Mouse (Mus musculus) layer of hippocampus, adult 8-10 months (tissue): ENCODE results near the gene Rbm17. TPM values are rescaled to one million over a fixed set of nuclear protein-coding genes. Genes with fewer than 3 reads are reported as not detected.

ENCODE experiments used
- DNase-seq, 2 experiments: peaks; one replicate each; pipeline ENCODE4 v3.0.0; 2022; ENCODE audit warnings: low spot score in 2 of 2
- total RNA-seq, 4 experiments: library from RNA; stranded (reverse); gene quantifications; 2 replicates each; pipeline ENCODE4 v1.2.4; 2022

The Rbm17 gene
- total RNA-seq, 4 experiments from 2014 or later, result 77.7 to 95.8 (median 87.4) TPM

DNA sequence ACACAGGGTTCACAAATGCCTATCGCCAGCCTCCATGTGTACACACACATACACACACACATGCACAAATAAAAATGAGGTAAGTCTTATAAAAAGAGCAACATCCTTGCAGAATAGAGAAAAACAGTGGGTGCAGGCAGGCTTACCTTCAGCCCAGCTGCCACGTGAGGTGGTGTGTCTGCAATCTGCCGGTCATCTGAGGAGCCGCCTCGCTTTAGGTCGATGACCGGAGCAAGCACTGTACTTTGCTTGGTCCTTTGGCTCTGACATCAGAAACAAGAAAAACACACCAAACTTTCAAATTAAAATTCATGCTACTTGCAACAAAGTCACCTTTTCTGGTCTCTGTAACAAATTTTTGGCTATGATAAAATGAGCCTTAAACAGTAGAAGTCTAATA is 6.0 kb downstream of the Rbm17 start:
- no peak for DNase-seq

DNA sequence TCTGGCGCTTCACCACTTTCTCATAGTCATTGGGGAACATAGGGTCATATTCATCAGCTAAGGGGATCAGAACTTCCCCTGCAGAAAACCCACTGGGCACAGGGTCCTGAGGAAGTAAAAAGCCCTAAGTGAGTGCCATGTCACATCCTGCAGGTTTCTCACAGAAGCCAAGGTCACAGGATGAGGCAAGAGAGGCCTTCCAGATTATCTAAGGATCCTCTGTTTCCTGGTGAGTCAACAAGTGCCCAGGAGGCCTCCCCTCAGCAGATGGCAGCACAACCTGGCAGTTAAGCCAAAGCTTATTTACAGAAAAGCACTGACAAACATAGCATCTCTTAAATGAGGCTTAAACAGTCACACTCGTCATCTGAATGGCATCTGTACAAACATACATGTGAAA is 7.3 kb downstream of the Rbm17 start:
- no peak for DNase-seq

DNA sequence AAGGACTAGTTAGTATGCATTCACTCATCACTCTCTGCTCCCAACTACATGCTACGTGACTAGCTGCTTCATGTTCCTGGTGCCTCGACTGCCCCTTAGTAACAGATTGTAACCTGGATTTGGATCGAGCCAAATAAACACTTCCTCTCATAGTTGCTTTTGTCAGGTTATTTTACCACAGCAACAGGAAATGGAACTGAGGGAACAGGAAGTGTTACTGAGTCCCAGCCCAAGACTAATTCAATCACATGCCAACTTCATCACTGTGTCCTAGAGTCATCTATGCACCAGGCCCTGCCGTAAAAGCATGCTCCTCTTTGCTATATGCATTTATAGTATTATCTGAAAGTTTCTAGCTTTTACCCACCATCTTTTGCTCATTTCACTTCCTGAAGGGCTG is 16.0 kb downstream of the Rbm17 start:
- no peak for DNase-seq

DNA sequence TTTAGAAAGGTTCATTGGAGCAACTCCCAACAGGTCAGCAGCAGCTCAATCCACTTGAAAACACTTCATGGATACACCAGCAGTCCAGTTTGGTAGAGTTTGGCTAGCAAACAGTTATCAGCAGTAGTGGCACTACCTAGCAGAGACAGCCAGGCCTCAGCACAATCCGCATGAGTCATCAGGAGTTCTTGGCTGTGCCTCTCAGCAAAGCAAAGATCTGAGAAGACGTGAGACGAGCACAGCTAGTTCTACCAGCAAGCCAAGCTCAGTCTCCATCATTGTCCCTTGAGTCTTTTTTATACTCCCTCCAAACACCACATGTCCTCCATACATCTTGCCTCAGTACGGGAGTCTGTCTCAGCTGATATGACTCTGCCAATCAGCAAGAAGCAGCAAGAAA is 24.6 kb downstream of the Rbm17 start:
- DNase-seq, result no peak

DNA sequence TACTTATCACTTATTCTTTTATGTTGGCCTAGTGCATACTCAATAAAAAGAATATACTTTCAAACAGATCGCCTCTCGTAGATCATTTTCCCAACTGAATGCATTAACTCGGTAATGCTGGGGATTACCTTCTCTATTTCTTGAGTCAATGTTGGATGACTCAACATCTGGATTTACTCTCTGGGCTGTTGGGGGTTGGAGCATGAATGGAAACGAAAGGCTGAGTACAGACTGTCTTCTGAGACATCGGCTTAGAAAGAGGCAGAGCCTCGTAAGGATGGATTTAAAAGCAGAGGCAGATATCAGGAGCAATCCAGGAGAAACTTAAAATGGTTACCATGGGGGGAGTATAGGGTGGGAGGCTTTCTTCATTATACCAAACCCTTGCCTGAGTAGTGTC is 25.8 kb downstream of the Rbm17 start:
- DNase-seq, result no peak

DNA sequence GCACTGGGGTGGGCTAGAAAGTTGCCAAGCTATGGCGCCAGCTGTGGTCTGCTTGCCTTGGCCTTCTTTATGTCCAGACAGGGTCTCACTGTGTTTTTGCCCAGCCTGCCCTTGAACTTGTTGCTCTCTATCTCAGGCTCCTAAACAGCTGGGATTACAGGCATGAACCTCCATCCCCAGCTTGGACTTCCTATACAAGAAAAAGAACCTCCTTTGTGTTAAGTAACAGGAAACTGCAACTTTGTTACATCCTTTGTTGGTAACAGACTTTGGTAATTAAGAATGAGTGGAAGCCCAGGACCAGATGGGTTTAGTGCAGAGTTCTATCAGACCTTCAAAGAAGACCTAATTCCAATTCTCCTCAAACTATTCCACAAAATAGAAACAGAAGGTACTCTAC is 30.3 kb downstream of the Rbm17 start:
- no peak for DNase-seq

DNA sequence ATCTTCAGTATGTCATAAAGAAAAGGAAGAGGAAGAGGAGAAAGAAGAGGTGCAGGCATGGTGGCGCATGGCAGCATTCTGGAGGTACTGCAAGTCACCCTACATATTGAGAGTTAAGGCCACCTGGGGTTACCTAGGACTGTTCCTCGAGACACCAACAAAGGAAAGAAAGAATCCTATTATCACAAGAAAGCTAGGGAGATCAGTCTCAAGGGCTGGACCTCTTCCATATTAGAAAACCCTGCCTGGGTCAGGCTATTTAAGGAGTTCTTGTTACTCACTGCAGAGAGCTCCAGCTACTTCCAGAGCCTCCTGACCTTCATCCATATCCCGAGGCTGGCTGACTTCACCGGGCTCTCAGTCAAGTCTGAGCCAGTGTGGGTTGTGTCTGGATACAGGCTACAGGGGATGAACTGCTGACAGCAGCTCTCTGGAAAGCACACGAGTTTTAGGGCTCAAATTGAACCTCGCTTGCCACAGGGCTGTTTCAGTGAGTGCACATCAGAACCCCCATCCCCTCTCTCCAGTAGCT is 32.9 kb downstream of the Rbm17 start:
- DNase-seq, result no peak

DNA sequence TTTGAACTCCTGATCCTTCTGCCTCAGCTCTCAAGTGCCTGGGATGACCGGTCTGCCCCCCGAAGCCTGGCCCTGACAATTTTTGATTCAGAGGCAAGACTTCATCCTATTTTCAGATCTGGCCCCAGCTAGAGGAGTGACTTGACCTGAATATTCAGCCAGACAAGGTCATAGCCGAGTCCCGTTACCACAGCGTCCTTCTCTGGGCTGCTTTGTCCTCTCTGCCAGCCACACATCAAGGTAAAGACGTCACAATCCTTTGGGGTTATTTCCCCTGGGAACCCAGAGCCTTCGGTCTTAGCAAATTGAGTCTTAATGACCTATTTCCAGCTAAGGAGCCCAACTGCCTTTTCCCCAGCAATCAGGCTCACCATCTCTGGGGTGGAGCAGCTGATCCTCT is 35.5 kb downstream of the Rbm17 start:
- DNase-seq, result no peak

DNA sequence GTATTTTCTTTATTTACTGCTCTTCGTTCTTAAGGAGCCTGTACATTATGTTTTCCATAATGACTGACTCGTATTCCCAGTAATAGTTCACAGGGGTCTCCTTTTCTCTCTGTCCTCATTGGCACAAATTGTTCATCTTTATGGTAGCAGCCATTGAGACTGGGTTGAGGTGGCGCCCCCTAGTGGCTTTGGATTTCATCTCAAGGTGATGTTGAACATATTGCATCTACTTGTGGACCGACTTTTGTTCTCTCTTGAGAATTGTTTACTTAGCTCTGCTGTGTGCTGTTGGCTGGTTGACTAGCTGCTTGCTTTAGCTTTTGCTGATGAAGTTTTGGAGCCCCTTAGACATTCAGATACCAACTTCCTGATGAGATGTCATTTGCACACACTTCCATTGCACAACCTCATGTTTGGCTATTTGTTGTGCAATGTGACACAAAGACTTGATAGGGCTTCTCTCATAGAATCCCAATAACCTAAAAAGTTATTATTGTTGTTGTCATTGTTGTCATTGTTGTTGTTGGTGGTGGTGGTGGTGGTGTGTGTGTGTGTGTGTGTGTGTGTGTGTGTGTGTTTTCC is 36.1 kb downstream of the Rbm17 start:
- no peak for DNase-seq

DNA sequence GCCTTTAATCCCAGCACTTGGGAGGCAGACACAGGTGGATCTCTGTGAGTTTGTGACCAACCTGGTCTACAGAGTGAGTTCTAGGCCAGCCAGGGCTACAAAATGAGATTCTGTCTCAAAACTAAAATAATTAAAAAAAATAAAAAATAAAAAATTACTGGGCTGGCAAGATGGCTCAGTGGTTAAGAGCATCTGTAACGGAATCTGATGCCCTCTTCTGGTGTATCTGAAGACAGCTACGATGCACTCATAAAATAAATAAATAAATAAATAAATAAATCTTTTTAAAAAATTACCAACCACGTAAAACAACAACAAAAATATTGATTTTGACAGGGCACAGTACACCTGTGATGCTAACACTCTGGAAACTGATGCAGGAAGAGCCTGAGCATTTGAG is 37.1 kb downstream of the Rbm17 start:
- no peak for DNase-seq

DNA sequence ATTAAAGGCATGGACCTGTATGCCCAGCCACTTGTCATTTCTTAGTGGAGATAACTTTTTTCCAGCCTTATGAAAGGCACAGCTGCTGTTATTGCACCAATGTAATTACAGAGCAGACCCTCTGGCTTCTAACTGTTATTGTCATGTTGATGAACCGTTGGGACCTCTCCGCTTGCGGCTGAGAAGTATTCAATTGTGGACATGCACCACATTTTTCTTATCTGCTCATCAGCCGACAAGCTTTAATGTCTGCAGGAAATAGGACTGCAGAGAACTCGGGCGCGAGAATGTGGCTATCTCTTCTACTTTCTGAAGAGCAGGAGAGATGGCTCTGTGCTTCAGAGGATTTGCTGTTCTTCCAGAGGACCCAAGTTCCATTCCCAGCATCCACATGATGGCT is 37.7 kb downstream of the Rbm17 start:
- DNase-seq, result no peak

DNA sequence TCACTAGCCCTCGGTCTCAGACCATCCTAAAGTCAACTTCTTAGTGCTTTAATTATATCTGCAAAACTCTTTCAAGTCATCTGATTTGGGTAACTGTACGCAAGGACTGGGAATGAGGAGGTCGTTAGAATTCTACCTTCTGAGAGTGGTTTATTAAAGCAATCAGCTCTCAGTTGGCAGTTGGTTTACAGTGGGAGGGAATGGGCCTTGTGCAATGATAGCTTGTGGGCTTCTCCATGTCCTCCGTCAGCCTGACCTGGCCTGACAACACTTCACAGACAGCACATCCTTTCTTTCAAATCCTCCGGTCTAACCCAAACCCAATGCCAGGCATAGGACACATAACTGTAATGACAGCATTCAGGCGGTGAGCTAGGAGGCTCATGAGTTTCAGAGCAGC is 39.2 kb downstream of the Rbm17 start:
- DNase-seq, result no peak

DNA sequence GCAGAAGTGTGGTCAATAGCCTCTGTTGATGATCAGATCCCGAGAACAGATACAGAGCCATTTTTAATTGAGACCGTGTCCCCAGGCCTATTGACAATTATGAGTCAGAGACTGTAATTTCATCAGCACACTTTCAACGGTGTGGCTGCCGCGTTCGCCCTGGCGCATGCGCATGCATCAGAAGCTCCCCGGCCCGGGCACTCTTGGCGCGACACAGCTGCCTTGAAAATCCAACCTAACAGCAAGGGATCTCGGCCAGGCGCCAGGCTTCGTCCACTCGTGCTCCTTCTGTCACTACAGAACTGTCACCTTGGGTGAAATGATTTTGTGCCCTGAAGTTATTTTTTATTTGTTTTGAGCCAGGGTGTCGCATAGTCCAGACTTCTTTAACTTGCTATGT is 40.7 kb downstream of the Rbm17 start:
- no peak for DNase-seq

DNA sequence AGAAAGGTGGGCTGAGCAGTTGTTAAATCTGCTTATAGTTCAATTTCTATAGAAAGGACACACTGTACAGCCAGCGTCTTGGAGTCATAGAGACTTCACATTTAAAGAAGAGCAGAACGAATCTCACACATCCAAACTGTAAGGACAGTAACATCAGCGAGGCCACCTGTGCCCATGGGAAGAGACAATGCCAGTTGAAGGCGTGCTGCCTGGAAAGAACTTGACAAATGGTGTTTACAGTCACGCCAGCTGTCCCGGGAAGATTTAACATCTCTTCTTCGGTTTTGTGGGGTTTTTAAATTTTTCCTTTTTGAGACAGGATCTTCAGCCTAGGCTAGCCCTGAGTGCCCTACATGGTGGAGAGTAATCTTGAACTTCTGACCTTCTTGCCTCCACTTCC is 45.3 kb downstream of the Rbm17 start:
- DNase-seq, result peak; percentile 27 to 45

DNA sequence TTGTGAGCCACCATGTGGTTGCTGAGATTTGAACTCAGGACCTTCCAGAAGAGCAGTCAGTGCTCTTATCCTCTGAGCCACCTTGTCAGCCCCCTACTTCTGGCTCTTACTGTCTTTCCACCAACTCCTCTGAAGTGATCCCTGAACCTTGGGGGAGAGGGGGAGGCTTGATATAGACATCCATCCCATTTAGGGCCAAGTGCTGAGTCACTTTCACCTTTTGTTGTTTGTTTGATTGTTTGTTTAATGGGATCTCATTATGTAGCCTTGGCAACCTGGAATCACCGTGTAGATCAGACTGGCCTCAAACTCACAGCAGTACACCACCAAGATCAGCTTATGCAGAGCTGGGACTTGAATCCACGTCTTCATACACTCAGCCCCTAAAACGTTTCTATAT is 46.7 kb downstream of the Rbm17 start:
- no peak for DNase-seq

DNA sequence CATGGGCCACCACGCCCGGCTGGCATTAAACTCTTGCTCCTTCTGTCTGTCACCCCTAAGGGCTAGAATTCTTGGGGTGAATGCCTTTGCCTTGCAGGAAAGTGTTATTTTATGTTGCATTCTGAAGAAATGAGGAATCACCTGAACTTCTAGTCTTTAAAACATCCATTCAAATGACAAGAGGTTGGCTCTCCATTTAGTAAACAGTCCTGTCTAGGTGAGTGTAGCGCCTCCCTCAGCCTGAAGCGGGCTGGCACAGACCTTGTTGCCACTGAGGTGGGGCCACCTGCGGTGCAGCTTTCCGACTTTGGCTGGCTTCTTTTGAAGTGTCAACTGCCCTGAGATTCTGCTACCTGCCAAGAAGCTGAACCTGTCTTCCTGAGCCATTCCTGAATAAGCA is 48.6 kb downstream of the Rbm17 start:
- no peak for DNase-seq

DNA sequence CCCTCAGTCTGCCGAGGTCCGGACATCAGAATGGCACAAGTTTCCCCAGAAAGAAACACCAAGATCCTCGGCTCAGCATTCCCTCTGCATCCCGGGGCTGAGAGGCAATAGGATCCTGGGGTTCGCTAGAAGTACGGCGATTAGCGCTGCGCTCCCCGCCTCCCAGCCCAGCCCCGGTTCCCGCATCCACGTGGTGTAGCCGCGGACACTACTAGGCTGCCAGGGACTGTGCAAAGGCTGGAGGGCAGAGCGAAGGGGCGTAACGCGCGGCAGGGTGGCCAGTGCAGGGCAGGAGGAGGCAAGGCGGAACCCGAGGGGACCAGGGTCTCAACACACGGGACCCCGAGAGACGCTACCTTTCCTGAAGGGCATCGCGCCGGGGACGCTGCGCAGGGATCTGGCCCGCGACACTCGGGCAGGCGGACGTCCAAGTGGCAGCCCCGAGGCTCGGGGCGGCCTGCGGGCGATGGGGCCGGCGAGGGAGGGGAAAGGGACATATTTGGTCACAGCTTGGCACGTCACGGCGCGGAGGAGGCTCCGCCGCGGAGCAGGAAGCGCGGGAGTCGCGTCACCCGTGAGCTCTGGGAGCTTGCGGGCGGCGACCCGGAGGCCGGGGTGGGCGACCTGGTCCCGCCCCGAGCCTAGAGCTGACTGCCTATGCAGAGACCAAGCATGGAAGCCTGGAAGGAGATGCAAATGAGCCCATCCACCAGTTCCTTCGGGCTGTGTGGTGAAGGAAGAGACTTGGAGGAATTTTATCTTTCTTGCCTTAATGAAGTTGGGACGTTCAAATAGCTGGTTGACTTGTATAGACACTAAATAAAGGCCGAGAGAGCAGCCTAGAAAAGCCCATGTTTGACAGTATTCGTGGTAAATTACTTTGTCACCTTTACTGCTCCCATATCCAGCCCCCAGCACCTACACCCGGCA is 50.2 kb downstream of the Rbm17 start, which contains the start of gene Pfkfb3:
Gene Pfkfb3, minus strand, starts transcription at position 607 of the 930 bp plus-strand sequence.
- peak; percentile 50 to 57 for DNase-seq

DNA sequence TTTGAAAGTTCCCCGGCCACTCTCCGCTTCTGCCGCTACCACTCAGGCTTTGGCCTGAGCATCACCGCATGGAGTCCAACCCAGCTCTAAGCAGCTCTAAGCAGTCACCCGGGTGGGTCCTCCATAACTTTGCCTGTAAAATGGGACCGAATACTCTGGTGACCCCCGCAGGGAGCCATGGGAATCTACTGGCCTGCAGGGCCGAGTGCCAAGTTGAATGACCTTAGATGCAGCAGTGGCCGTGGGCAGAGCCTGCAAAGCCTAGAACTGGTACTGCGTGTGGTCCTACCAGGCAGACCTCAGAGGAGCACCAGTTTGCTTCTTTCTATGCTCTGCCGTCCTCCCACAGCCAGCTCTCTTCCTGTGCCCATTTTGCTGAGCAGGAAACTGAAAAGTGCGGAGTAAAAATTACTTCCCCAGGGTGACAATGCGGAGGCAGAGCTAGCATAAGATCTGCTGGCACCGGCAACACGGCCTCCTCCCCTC is 50.9 kb downstream of the Rbm17 start:
- DNase-seq, result no peak

DNA sequence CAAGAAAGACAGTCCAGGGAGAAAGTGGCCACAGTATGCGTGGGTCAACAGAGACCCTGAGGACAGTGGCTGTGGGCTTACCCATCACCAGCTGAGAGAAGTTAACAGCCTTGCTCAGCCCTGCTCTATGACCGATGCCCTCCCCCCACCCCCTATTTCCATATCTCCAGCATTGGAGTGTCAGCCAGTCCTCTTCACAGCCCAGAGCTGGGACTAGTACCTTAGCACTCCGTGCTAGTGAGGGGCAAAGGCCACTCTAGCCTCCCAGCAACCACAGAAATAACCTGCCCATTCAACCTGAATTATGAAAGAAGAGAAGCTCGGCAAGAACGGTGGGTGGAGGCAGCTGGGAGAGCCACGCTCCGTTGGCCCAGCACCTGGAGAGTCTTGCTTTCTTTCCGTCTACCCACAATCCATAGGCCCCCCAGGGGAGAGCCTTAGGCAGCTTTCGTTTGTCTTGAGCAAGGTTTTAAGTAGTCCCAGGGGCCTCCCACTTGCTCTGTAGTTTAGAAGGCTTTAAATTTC is 51.6 kb downstream of the Rbm17 start:
- DNase-seq, result no peak

DNA sequence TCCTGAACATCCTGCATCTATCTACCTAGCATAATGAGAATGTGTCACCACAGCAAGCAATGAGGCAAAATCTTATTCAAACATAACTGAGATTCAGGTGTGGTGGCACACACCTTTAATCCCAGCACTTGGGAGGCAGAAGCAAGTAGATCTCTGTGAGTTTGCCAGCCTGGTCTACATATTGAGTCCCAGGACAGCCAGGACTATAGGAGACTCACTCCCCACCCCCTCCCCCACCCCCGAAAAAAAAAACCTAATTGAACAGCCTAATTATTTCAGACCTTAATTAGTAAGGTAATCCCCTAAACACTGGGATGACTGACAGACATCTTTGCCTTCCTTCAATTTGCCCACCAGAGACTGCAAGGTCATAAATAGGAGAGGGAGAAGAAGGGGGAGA is 52.2 kb downstream of the Rbm17 start:
- DNase-seq, result no peak

DNA sequence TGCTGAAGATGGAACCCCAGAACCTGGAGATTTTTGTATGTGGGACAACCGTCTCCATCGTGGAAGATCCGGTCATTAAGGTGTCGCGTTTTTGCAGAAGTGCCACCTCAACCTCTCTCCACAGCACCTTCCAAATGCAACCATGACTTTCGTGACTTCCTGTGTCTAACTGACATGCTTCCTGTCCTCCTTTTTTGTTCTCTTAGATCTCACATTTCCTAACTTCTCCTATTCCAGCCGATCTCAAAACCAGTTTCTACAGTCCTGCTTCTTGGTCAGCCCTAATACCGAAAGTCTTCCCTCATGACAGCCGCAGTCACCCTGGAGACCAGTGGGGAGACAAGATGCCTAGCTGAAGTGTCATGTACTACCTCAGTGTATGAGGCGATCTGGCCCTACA is 55.4 kb downstream of the Rbm17 start:
- DNase-seq, result no peak

DNA sequence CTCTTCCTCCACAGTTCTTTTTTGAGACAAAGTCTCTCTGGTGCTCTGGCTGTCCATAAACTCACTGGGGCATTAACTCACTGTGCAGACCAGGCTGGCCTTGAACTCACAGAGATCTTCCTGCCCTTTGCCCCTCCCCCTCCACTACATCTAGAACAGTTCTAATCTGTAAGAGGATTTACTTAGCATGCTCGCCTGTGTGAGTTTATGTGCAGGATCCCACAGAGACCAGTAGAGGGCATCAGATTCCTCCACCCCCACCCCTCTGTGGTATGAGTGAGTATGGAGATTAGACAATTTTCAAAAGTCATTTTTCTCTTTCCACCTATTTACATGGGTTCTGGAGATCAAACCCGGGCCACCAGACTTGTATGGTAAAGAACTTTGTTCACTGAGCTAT is 56.3 kb downstream of the Rbm17 start:
- DNase-seq, result no peak
